Mouse (Mus musculus): Measurements from ENCODE around the gene Ppp1r14a. TPM values are rescaled to one million over a fixed set of nuclear protein-coding genes. Genes with fewer than 3 reads are reported as not detected.

Gene Ppp1r14a
- polyA plus RNA-seq, 1 experiment from 2014 or later = 59.7 TPM

- H3K9ac ChIP-seq (ENCODE audit: low read length) = no peak overlapping the region
Measured at GRCm38 (mm10) chr7:29253842-29254241, 35.3 kb upstream of the Ppp1r14a start.

GRCm38 (mm10) chr7:29255875-29256274, 33.2 kb upstream of the Ppp1r14a start:
- Histone ChIP-seq H3K27me3 (replicated peaks; ENCODE audit: control insufficient read depth, insufficient read depth, low read length) (no peaks in the 10 kb centered on the region), H3K9me3 (ENCODE audit: control insufficient read depth, low read length) (no peaks in the 10 kb centered on the region), H3K9ac (ENCODE audit: low read length) (no peak overlapping the region), H3K4me2 (ENCODE audit: low read length) (no peak overlapping the region), H3K4me3 (ENCODE audit: low read depth, low read length) (no peak overlapping the region), H3K4me1 (replicated peaks; ENCODE audit: control insufficient read depth, insufficient read depth, low read length) (peaks cover 18% of the 10 kb centered on the region), H3K27ac (ENCODE audit: low read depth) (no peak overlapping the region), H3K36me3 (ENCODE audit: control insufficient read depth, insufficient read depth, low read length) (0 out of 2 replicates have a peak, but pooled peaks cover 13% of the 10 kb centered on the region)
- ATAC-seq (replicated peaks; ENCODE audit: low FRiP score, low TSS enrichment, low read depth) (no peak), DNase-seq (ENCODE audit: low spot score) (no peak)
- 80% methylated on average over 4 of the region's 4 CpGs for WGBS

More at GRCm38 (mm10) chr7:29253842-29254241, 35.3 kb upstream of the Ppp1r14a start:
- 25% methylated on average over 5 of the region's 5 CpGs for WGBS
- no peak overlapping the region for H3K4me2 ChIP-seq (ENCODE audit: low read length)
- H3K4me3 ChIP-seq (ENCODE audit: low read depth, low read length) = no peak overlapping the region
- DNase-seq (ENCODE audit: low spot score) = peak; percentile 66
- 0 out of 2 replicates have a peak, but pooled peaks cover 4% of the 10 kb centered on the region for H3K36me3 ChIP-seq (ENCODE audit: control insufficient read depth, insufficient read depth, low read length)
- peak overlapping the region; percentile 24 for H3K27ac ChIP-seq (ENCODE audit: low read depth)
- no peaks in the 10 kb centered on the region for H3K9me3 ChIP-seq (ENCODE audit: control insufficient read depth, low read length)
- H3K27me3 ChIP-seq (replicated peaks; ENCODE audit: control insufficient read depth, insufficient read depth, low read length) = no peaks in the 10 kb centered on the region
- ATAC-seq (replicated peaks; ENCODE audit: low FRiP score, low TSS enrichment, low read depth) = peak; percentile 30; the same call in 1 of the 2 replicates
- H3K4me1 ChIP-seq (replicated peaks; ENCODE audit: control insufficient read depth, insufficient read depth, low read length) = peaks cover 18% of the 10 kb centered on the region

DNA sequence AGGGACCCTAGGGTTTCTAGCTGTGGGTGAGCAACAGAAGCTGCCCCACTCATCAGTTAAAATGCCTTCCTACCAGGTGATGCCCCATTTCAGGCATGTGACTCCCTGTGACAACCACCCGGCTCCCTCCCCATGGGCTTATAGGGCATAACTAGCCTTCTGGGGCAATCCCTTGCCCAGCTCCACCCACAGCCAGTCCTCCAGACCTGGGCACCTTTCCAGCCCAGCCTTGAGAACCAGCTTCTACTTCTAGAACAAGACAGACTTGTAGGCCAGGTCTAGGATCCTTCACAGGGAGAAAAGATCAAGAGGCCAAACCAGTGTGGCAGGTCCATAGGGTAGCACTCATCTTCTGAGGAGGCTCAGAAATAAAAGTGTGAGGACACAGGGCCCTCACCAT, 31.7 kb upstream of the Ppp1r14a start:
- WGBS = 86% methylated on average over 1 of the region's 1 CpGs
- Histone ChIP-seq H3K9me3 (ENCODE audit: control insufficient read depth, low read length) (no peaks in the 10 kb centered on the region), H3K9ac (ENCODE audit: low read length) (no peak overlapping the region), H3K4me1 (replicated peaks; ENCODE audit: control insufficient read depth, insufficient read depth, low read length) (peaks cover 18% of the 10 kb centered on the region), H3K4me3 (ENCODE audit: low read depth, low read length) (no peak overlapping the region), H3K27ac (ENCODE audit: low read depth) (no peak overlapping the region), H3K27me3 (replicated peaks; ENCODE audit: control insufficient read depth, insufficient read depth, low read length) (no peaks in the 10 kb centered on the region), H3K4me2 (ENCODE audit: low read length) (no peak overlapping the region), H3K36me3 (ENCODE audit: control insufficient read depth, insufficient read depth, low read length) (0 out of 2 replicates have a peak, but pooled peaks cover 13% of the 10 kb centered on the region)
- DNase-seq (ENCODE audit: low spot score) (no peak), ATAC-seq (replicated peaks; ENCODE audit: low FRiP score, low TSS enrichment, low read depth) (no peak)

GRCm38 (mm10) chr7:29259781-29260730, 29.1 kb upstream of the Ppp1r14a start:
- no peak overlapping the region for H3K4me3 ChIP-seq (ENCODE audit: low read depth, low read length)
- ATAC-seq (replicated peaks; ENCODE audit: low FRiP score, low TSS enrichment, low read depth) = no peak
- 83% methylated on average over 10 of the region's 10 CpGs for WGBS
- peaks cover 18% of the 10 kb centered on the region for H3K4me1 ChIP-seq (replicated peaks; ENCODE audit: control insufficient read depth, insufficient read depth, low read length)
- H3K4me2 ChIP-seq (ENCODE audit: low read length) = no peak overlapping the region
- no peaks in the 10 kb centered on the region for H3K27me3 ChIP-seq (replicated peaks; ENCODE audit: control insufficient read depth, insufficient read depth, low read length)
- H3K9ac ChIP-seq (ENCODE audit: low read length) = no peak overlapping the region
- no peaks in the 10 kb centered on the region for H3K9me3 ChIP-seq (ENCODE audit: control insufficient read depth, low read length)
- H3K36me3 ChIP-seq (ENCODE audit: control insufficient read depth, insufficient read depth, low read length) = 0 out of 2 replicates have a peak, but pooled peaks cover 13% of the 10 kb centered on the region
- H3K27ac ChIP-seq (ENCODE audit: low read depth) = no peak overlapping the region
- no peak for DNase-seq (ENCODE audit: low spot score)

- no peaks in the 10 kb centered on the region for H3K9me3 ChIP-seq (ENCODE audit: control insufficient read depth, low read length)
- H3K27ac ChIP-seq (ENCODE audit: low read depth) = no peak overlapping the region
- H3K9ac ChIP-seq (ENCODE audit: low read length) = no peak overlapping the region
- no peak overlapping the region for H3K4me3 ChIP-seq (ENCODE audit: low read depth, low read length)
- WGBS = 76% methylated on average over 6 of the region's 6 CpGs
- no peaks in the 10 kb centered on the region for H3K27me3 ChIP-seq (replicated peaks; ENCODE audit: control insufficient read depth, insufficient read depth, low read length)
- 0 out of 2 replicates have a peak, but pooled peaks cover 13% of the 10 kb centered on the region for H3K36me3 ChIP-seq (ENCODE audit: control insufficient read depth, insufficient read depth, low read length)
- no peak overlapping the region for H3K4me2 ChIP-seq (ENCODE audit: low read length)
- ATAC-seq (replicated peaks; ENCODE audit: low FRiP score, low TSS enrichment, low read depth) = no peak
- peaks cover 11% of the 10 kb centered on the region for H3K4me1 ChIP-seq (replicated peaks; ENCODE audit: control insufficient read depth, insufficient read depth, low read length)
- no peak for DNase-seq (ENCODE audit: low spot score)
Measured at GRCm38 (mm10) chr7:29262151-29262550, 27.0 kb upstream of the Ppp1r14a start.

- WGBS = 88% methylated on average over 3 of the region's 3 CpGs
- no peak overlapping the region for H3K4me2 ChIP-seq (ENCODE audit: low read length)
- no peak overlapping the region for H3K4me3 ChIP-seq (ENCODE audit: low read depth, low read length)
- no peaks in the 10 kb centered on the region for H3K27me3 ChIP-seq (replicated peaks; ENCODE audit: control insufficient read depth, insufficient read depth, low read length)
- H3K9me3 ChIP-seq (ENCODE audit: control insufficient read depth, low read length) = no peaks in the 10 kb centered on the region
- H3K9ac ChIP-seq (ENCODE audit: low read length) = no peak overlapping the region
- ATAC-seq (replicated peaks; ENCODE audit: low FRiP score, low TSS enrichment, low read depth) (no peak), DNase-seq (ENCODE audit: low spot score) (no peak)
- H3K27ac ChIP-seq (ENCODE audit: low read depth) = no peak overlapping the region
- 0 out of 2 replicates have a peak, but pooled peaks cover 9% of the 10 kb centered on the region for H3K36me3 ChIP-seq (ENCODE audit: control insufficient read depth, insufficient read depth, low read length)
- H3K4me1 ChIP-seq (replicated peaks; ENCODE audit: control insufficient read depth, insufficient read depth, low read length) = 0 out of 2 replicates have a peak, but pooled peaks cover 5% of the 10 kb centered on the region
Measured at GRCm38 (mm10) chr7:29263831-29264230, 25.3 kb upstream of the Ppp1r14a start.

DNA sequence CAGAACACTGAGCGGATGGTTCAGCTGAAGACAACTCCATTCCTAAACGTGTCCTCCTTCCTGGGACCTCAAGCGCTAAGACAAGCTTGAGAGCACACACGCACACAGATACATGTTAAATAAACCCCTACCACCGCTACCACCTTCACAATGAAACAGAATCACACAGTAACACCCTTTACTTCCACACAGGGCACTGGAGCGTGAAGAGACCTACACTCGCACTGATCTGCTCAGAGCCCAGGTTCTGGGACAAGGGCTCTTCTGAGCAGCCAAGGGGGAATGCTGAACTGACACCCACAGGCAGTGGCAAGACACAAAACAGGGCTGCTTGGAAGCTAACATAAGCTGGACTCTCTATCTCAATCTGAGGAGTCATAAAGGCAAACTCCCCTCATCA, 23.5 kb upstream of the Ppp1r14a start:
- no peaks in the 10 kb centered on the region for H3K27me3 ChIP-seq (replicated peaks; ENCODE audit: control insufficient read depth, insufficient read depth, low read length)
- H3K9me3 ChIP-seq (ENCODE audit: control insufficient read depth, low read length) = no peaks in the 10 kb centered on the region
- no peak overlapping the region for H3K9ac ChIP-seq (ENCODE audit: low read length)
- no peak overlapping the region for H3K4me3 ChIP-seq (ENCODE audit: low read depth, low read length)
- H3K36me3 ChIP-seq (ENCODE audit: control insufficient read depth, insufficient read depth, low read length) = no peaks in the 10 kb centered on the region
- DNase-seq (ENCODE audit: low spot score) = no peak
- H3K27ac ChIP-seq (ENCODE audit: low read depth) = no peak overlapping the region
- 74% methylated on average over 7 of the region's 7 CpGs for WGBS
- no peak overlapping the region for H3K4me2 ChIP-seq (ENCODE audit: low read length)
- 0 out of 2 replicates have a peak, but pooled peaks cover 5% of the 10 kb centered on the region for H3K4me1 ChIP-seq (replicated peaks; ENCODE audit: control insufficient read depth, insufficient read depth, low read length)
- ATAC-seq (replicated peaks; ENCODE audit: low FRiP score, low TSS enrichment, low read depth) = no peak

DNA sequence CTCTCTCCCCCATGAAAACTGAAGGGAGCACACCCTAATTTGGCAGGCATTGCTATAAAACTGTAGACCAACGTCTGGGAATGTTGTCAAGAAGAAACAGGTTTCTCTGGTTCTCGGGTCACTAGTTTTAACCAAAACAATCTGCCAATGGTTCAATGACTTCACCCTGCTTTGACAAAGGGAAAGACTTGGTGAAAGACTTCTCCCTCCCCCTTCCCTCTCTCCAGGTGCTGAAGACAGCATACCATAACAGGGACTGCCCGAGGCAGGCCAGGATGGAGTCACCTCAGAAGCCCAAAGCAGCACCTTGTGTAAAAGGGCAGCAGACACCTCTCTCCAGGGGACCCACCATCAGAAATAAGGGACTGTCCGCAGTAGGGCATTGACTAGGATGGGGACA, 22.2 kb upstream of the Ppp1r14a start:
- DNase-seq (ENCODE audit: low spot score) (no peak), ATAC-seq (replicated peaks; ENCODE audit: low FRiP score, low TSS enrichment, low read depth) (no peak)
- WGBS = 60% methylated on average over 4 of the region's 4 CpGs
- no peaks in the 10 kb centered on the region for H3K36me3 ChIP-seq (ENCODE audit: control insufficient read depth, insufficient read depth, low read length)
- peaks cover 8% of the 10 kb centered on the region for H3K4me1 ChIP-seq (replicated peaks; ENCODE audit: control insufficient read depth, insufficient read depth, low read length)
- no peak overlapping the region for H3K4me2 ChIP-seq (ENCODE audit: low read length)
- H3K4me3 ChIP-seq (ENCODE audit: low read depth, low read length) = no peak overlapping the region
- no peaks in the 10 kb centered on the region for H3K9me3 ChIP-seq (ENCODE audit: control insufficient read depth, low read length)
- no peak overlapping the region for H3K27ac ChIP-seq (ENCODE audit: low read depth)
- H3K9ac ChIP-seq (ENCODE audit: low read length) = no peak overlapping the region
- H3K27me3 ChIP-seq (replicated peaks; ENCODE audit: control insufficient read depth, insufficient read depth, low read length) = no peaks in the 10 kb centered on the region
